Mouse (Mus musculus) liver, postnatal 0 days (tissue): ENCODE measurements around the gene Acp5.

Experiments
- CTCF ChIP-seq: sonication (generic); IDR thresholded peaks from 2 replicates; pipeline ENCODE4 v1.5.1; 2016; ENCODE audit warnings: antibody characterized with exemption, low read depth
- EP300 ChIP-seq: IDR thresholded peaks from 2 replicates; pipeline ENCODE4 v1.6.1; 2016; ENCODE audit warnings: antibody characterized with exemption, low read depth, mild to moderate bottlenecking

DNA sequence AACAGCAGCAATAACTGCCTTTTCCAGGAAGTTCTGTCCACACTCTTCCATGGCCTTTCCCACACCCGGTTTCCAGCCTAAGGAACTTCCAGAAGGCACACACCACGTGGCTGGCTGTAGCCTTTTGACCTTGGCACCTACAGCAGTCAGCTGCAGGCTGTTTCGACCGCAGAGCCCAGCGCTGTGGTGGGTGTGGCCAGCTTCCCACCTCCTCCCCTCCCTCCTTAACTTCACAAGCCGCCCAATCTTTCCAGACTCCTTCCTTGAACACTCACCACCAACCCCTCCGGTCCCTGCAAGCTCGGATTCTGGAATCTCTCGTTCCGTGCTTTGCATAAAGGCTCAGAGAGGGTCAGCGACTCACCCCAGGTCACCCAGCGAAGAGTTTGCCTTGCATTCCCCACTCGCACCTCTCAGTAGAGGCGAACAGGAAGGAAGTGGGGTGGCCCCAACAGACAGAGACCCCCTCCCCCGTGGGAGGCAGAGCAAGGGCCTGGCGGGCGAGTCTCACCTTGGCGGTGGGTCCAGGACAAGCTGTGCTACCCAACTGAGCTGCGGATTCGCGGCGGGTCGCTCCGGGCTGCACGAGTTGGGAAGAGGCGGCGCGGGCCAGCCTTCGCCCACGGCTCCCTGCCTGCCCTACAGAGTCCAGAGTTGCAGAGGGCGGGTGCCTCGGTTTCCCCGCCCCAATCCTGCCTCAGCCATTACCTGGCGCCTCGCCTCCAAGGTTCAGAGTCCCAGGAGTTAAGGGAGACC, 4.1 kb downstream of the Acp5 start:
- no peak for TF ChIP-seq CTCF
- TF ChIP-seq EP300: no peak
